Mouse (Mus musculus) Patski (cell line): Measurements from ENCODE around the gene Tusc2. TPM values are rescaled to one million over a fixed set of nuclear protein-coding genes. Genes with fewer than 3 reads are reported as not detected.

Experiments used
- ATAC-seq: fragments of 100-300 bp; one replicate; pipeline ENCODE4 v1.8.0; 2021
- CTCF ChIA-PET: fragments of 350-600 bp; sonication (Branson Sonifier 250); formaldehyde crosslinking; loops from one replicate; lab custom pipeline; 2022; ENCODE audit warnings: inconsistent platforms; lab: Charles Lee
- POLR2A ChIA-PET: fragments of 350-600 bp; sonication (Branson Sonifier 250); formaldehyde crosslinking; loops from one replicate; lab custom pipeline; 2022; ENCODE audit warnings: antibody characterized with exemption, inconsistent platforms; lab: Charles Lee
- DNase-seq: peaks from one replicate; pipeline ENCODE4 v3.0.0-alpha.2; 2011; ENCODE audit warnings: low read depth, low spot score
- H3K27me3 ChIP-seq: fragments of 371-371 bp; one replicate; pipeline ENCODE4 v1.5.1; 2021
- CTCF ChIP-seq: fragments of 100-300 bp; IDR thresholded peaks from one replicate; pipeline ENCODE4 v1.5.1; 2021
- in situ Hi-C: fragments of 300-500 bp; cut with MboI; formaldehyde crosslinking; loops from 3 replicates; pipeline ENCODE4 v1.11.1; 2018; ENCODE audit warnings: low pct_unique_long_range_greater_than_20kb, mixed read lengths
- polyA plus RNA-seq: library from polyadenylated mRNA; unstranded; gene quantifications from one replicate; pipeline ENCODE4 v1.2.3, GENCODE M21; 2021

Tusc2 gene
- polyA plus RNA-seq, 1 experiment from 2014 or later: 30.1 TPM

GRCm38 (mm10) chr9:107583174-107583573 is 20.1 kb downstream of the Tusc2 start:
- TF ChIP-seq CTCF: no peak
- POLR2A ChIA-PET: no interaction called here
- CTCF ChIA-PET: no interaction called here
- in situ Hi-C loops: no loop called here
- H3K27me3 ChIP-seq: no peaks in the 10 kb centered on the region
- DNase-seq (no peak), ATAC-seq (no peak)

DNA sequence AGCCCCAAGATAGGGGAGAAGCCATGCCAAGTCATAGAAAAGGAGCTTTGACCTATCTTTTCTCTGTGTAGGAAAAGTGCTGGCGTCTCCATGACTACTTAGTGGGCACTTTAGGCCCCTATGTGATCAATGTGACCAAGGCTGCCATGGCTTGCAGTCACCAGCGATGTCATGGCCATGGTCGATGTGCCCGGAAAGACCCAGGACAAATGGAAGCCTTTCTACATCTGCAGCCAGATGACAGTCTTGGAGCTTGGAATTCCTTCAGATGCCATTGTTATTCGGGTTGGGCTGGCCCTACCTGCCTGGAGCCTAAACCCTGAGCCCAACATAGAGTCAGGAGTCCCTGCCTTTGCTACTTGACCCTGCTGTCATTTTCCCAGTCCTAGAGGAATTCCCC is 23.4 kb downstream of the Tusc2 start:
- ChIA-PET CTCF (interaction anchor here (1.5 to 1.6 kb wide), 2 partner anchors 17 to 21 kb away, joined by 3 to 5 read pairs; no protein-coding TSS in a partner anchor), POLR2A (interaction anchor here (1.5 kb wide), 1 partner anchor 32 kb away, joined by 3 read pairs; no protein-coding TSS in a partner anchor)
- ATAC-seq (no peak), DNase-seq (no peak)
- no peak for TF ChIP-seq CTCF
- in situ Hi-C loops: no loop called here
- no peaks in the 10 kb centered on the region for H3K27me3 ChIP-seq

DNA sequence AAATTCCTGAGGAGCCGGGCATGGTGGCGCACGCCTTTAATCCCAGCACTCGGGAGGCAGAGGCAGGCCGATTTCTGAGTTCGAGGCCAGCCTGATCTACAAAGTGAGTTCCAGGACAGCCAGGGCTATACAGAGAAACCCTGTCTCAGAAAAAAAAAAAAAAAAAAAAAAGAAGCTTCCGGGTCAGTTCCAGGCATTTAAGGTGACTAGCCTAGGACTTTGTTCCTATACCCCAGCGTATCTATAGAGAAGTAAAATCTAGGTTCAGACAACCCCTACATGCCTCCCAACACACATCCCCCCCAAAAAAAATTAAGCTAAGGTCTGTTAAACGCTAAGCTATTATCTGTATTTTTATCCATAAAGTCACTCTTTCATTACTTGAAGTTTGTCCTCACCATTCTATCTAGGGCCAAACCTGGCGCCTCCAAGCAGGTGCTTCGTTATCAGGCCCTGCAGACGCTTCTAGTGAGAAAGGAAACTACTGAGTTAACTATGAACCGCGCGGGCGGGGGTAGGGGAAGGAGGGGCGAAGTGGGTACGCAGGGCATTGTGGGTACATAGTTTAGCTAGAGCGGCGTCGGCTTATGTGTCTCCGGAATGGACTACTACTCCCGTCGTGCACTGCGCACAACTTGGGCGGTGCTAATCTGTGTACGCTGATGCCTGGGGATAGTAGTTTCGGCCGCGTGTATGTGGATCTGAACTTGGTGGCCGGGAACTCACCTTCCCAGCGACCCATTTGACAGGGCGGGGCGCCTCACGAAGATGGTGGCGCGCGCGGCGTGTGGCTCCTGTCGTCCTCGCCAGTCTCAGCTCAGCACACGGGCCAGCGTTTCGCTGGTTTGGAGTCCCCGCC is 24.1 kb downstream of the Tusc2 start, which contains the start of gene Ifrd2:
TSS of gene Ifrd2 (plus strand) at position 669 of the 859 bp plus-strand sequence.
- peak; percentile 97 for ATAC-seq
- ChIA-PET CTCF (interaction anchor here (1.0 to 1.6 kb wide), 2 partner anchors 18 to 26 kb away, joined by 4 to 5 read pairs; no protein-coding TSS in a partner anchor), POLR2A (interaction anchor here (0.9 to 1.5 kb wide), 3 partner anchors 8 to 33 kb away, joined by 3 to 5 read pairs (median 4); partner anchors contain the start of gene Naa80)
- H3K27me3 ChIP-seq: no peaks in the 10 kb centered on the region
- DNase-seq: peak; percentile 85
- in situ Hi-C loops: no loop called here
- no peak for TF ChIP-seq CTCF

DNA sequence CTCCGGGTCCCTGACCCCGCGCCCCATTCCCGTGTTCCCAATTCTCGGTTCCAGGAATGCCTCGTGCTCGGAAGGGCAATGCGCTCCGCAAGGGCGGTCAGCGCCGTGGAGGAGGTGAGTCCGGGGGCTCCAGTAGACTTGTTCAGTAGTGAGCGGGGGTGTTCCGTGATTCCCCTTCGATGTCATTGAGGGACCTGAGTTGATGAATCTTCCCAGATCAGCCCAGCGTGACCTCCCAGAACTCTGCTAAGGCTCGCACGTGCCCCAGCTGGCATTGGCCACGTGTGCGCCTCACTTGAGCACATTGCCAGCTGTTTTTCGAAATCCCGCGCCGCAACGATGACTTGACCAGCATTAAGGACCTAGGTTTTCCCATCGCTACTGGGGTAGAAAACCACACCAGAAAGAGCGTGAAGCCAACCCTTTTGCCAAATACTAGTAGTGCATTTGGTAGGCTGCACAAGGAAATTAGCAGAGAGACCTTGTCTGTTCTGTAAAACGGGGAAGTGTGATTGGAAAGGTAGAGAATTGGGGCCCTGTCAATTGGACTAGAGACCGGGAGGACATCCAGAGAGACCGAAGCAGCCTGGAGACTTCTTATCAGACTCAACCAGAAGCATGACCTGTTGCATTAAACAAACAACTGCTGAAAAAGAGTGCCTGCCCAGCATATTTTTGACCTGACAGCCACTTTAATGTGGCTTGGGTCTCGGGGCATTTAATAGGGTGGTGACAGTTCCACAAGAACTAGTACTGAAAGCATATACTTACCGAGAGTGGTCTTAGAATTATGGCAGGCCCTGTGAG is 25.0 kb downstream of the Tusc2 start:
- CTCF ChIA-PET: interaction anchor here (1.0 to 1.6 kb wide), 2 partner anchors 19 to 25 kb away, joined by 4 to 5 read pairs; no protein-coding TSS in a partner anchor
- H3K27me3 ChIP-seq: no peaks in the 10 kb centered on the region
- POLR2A ChIA-PET: interaction anchor here (0.9 to 1.5 kb wide), 4 partner anchors 9 to 47 kb away, joined by 3 to 5 read pairs (median 4); partner anchors contain the start of genes Gnai2 and Naa80
- peak; percentile 29 for ATAC-seq
- no peak for DNase-seq
- TF ChIP-seq CTCF: no peak
- in situ Hi-C loops: no loop called here

DNA sequence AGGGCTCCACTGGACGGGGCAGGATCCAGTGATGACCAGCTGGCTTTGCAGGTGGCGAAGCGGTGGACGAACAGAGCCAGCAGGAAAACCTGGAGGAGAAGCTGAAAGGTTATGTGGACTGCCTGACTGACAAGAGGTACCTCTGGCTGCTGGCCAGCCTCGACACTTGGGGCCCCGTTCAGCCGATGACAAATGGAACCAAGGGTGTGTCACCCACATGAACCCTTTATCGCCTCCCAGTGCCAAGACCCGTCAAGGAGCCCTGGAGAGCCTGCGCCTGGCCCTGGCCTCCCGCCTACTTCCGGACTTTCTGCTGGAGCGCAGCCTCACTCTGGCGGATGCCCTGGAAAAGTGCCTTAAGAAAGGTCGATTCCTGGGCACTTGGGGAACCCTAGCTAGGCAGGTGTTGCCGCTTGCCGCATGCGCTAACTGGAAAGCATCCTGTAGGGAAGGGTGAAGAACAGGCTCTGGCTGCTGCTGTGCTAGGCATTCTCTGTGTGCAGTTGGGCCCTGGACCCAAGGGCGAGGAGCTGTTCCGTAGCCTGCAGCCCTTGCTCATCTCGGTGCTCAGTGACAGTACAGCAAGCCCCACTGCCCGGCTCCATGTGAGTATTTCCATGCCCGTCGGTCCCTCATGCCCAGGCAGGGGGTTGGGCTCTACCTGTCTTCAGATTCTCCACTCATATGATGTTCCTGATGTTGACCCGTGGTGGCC is 27.2 kb downstream of the Tusc2 start:
- ChIA-PET POLR2A (no interaction called here), CTCF (interaction anchor here (0.9 to 1.3 kb wide), 3 partner anchors 22 to 54 kb away, joined by 3 to 4 read pairs (median 3); no protein-coding TSS in a partner anchor)
- no peaks in the 10 kb centered on the region for H3K27me3 ChIP-seq
- TF ChIP-seq CTCF: no peak
- DNase-seq (no peak), ATAC-seq (no peak)
- in situ Hi-C loops: no loop called here

DNA sequence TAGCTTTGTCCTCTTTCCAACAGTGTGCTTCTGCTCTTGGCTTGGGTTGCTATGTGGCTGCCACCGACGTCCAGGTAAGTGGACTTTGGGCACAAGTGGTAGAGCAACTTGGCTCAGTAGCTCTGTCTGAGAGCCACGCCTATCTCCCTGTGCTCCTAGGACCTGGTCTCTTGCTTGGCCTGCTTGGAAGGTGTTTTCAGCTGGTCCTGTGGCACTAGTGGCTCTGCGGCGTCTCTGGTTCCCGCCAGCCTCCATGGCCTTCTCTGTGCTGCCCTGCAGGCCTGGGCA is 27.7 kb downstream of the Tusc2 start:
- CTCF ChIA-PET: interaction anchor here (0.9 to 1.3 kb wide), 2 partner anchors 24 to 54 kb away, joined by 3 read pairs; no protein-coding TSS in a partner anchor
- in situ Hi-C loops: no loop called here

GRCm38 (mm10) chr9:107593101-107593976 is 30.3 kb downstream of the Tusc2 start:
- no peak for TF ChIP-seq CTCF
- ChIA-PET POLR2A (interaction anchor here (1.2 kb wide), 1 partner anchor 18 kb away, joined by 3 read pairs; no protein-coding TSS in a partner anchor), CTCF (no interaction called here)
- DNase-seq (no peak), ATAC-seq (peak; percentile 2)
- in situ Hi-C loops: no loop called here
- H3K27me3 ChIP-seq: no peaks in the 10 kb centered on the region

More for the DNA sequence above, 27.7 kb downstream of the Tusc2 start:
- ATAC-seq (no peak), DNase-seq (no peak)
- no peak for TF ChIP-seq CTCF
- H3K27me3 ChIP-seq: no peaks in the 10 kb centered on the region
- POLR2A ChIA-PET: no interaction called here

GRCm38 (mm10) chr9:107594281-107595062 is 31.4 kb downstream of the Tusc2 start:
- POLR2A ChIA-PET: interaction anchor here (0.6 to 1.2 kb wide), 2 partner anchors 19 to 37 kb away, joined by 3 to 4 read pairs; no protein-coding TSS in a partner anchor
- CTCF ChIA-PET: interaction anchor here (0.6 to 1.1 kb wide), 2 partner anchors 14 to 50 kb away, joined by 3 read pairs; partner anchors contain the start of gene Hyal3
- ATAC-seq: no peak
- H3K27me3 ChIP-seq: no peaks in the 10 kb centered on the region
- in situ Hi-C loops: no loop called here
- no peak for DNase-seq
- no peak for TF ChIP-seq CTCF
